Mouse (Mus musculus) duodenum, adult 2 months (tissue): ENCODE data around the gene Pxk. TPM values are rescaled to one million over a fixed set of nuclear protein-coding genes. Genes with fewer than 3 reads are reported as not detected.

Experiments used
- polyA plus RNA-seq: library from polyadenylated mRNA; depleted of rRNA; stranded (reverse); fragments of >200 nt; gene quantifications from 2 replicates; pipeline ENCODE4 v1.2.3, GENCODE M21; 2012; ENCODE audit warnings: low replicate concordance; rRNA removed

Gene Pxk
- polyA plus RNA-seq, result 16.0 and 24.8 TPM in 2 replicates

DNA sequence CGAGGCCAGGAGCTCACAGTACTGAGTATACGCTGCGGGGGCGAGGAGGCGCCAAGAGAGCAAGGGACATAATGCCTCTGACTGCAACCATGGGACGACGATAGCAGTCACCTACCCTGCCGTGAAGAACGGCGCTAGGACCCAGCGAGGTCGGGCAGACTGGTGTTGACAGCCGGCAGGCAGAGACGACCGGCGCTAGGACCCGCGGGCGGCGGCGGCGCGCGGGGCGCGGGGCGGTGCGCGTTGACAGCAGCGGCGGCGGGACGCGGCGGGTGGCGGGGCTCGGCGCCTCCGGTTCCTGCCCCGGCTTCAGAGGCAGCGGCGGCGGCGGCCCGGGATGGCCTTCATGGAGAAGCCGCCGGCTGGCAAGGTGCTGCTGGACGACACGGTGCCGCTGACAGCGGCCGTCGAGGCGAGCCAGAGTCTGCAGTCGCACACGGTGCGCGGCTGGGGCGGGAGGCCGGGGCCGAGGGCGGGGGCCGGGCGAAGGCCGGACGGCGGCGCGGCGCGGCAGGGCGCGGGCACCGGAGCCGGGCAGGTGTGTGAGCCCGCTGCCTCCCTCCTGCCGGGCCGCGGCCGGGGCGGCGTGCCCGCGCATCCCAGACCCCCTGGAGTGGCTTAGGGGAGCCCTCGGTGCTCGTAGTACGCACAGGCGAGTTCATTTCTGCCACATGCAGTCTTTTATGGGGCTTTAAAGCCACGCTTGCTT is at the start of gene Pxk:
TSS of gene Pxk (plus strand) at position 234 of the 709 bp plus-strand sequence.

GRCm38 (mm10) chr14:8080165-8080679 is 17.8 kb upstream of the Pxk start, which contains the start of gene Rpp14:
TSS of gene Rpp14 (plus strand) at chr14:8080367.

DNA sequence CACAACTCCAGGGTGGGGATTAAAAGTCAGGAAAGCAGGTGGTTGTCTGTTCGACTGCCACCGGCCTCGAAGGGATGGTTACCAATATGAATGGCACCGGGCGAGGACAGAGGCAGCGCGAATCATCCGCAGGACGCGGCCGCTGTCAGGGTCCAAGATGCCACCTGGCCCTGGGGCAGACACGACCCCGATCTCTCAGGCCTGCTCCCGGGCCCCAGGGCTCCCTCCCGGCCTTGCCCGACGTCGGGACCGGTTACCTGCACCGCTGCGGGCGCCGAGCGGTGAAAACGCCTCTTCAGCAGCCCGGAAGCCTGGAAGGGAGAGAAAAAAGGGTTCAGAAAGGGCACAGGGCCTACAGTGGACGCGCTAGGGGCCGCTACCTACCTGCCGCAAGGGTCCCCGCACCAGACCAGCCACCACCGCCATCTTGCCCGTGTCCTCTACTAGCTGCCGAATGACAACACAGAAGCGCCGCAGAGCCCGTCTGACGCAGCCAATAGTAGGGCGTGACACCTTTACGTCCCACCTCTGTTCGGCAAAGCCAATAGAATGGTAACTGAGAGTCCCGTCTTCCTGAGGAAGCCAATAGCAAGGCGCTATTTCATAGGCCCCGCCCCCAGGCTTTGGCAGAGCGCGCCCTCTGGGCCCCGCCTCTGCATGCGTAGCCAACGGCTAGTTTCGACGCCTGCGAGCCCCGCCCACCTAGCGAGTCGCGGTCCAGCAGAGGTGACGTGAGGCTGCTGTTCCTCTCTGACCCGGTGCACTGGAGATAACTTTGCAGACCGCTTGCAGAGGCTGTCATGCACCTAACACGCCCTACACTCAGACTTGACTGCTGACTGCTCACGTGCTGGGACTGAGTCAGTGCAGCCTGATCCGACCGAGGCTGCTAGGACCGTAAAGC is 74.7 kb downstream of the Pxk start, which contains the start of gene Pdhb:
TSS of gene Pdhb (minus strand) at position 519 of the 904 bp plus-strand sequence.

GRCm38 (mm10) chr14:8213803-8214224 is 115.8 kb downstream of the Pxk start, which contains the start of gene Kctd6:
TSS of gene Kctd6 (plus strand) at chr14:8214140.

Other genes starting within 250 kb of the Pxk start
- gene Gm45521, start 140.9 kb upstream of the Pxk start, polyA plus RNA-seq, result not detected in 2 replicates
- gene Dnase1l3, start 103.6 kb upstream of the Pxk start, polyA plus RNA-seq, result 5.6 and 17.6 TPM in 2 replicates
- gene Abhd6, start 95.3 kb upstream of the Pxk start, polyA plus RNA-seq, result 57.8 and 70.9 TPM in 2 replicates
- 1.2 and 2.5 TPM in 2 replicates for gene Rpp14, start 17.8 kb upstream of the Pxk start, polyA plus RNA-seq
- gene Pdhb, start 74.8 kb downstream of the Pxk start, polyA plus RNA-seq, result 17.0 and 21.9 TPM in 2 replicates
- 3.0 and 4.0 TPM in 2 replicates for gene Kctd6, start 115.9 kb downstream of the Pxk start, polyA plus RNA-seq
- 6.4 and 22.1 TPM in 2 replicates for gene Acox2, start 161.1 kb downstream of the Pxk start, polyA plus RNA-seq
- 0.32 and 0.39 TPM in 2 replicates for gene Fam107a, start 219.8 kb downstream of the Pxk start, polyA plus RNA-seq